Mouse (Mus musculus): ENCODE results near the gene Slc23a4.

DNA sequence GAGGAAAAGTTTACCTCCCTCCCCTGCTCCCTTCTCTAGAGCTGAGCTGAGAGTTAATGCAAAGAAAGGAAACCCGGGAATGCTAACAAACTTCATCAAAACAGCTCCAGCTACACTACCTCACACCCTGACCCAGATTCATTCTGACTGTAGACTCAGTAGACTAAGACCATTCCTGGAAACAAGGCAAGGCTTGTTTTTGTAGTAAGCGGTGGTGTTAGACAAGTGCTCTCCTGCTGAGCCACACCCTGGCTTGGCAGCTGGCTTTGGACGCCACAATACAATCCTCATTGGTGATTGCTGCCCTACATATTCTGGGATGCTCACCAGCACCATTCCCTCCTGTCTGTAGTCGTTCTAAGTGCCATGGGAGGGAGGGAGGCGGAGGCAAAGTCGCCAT, 39.1 kb upstream of the Slc23a4 start:
- TF ChIP-seq TAL1 (IDR thresholded peaks at IDR 0.05; ENCODE audit: low read length) (no peak), GATA1 (IDR thresholded peaks at IDR 0.05; ENCODE audit: low read length) (no peak)
